Mouse (Mus musculus) small intestine, adult 2 months (tissue): ENCODE measurements around the gene 2300003K06Rik.
"Not testable (repeated sequence)": the region's sequence is repeated elsewhere in the genome, so short reads cannot be mapped to it uniquely, and the experiment has no call there.

Experiments
- CTCF ChIP-seq: fragments of 200-500 bp; IDR thresholded peaks from 2 replicates; pipeline ENCODE4 v1.5.1; 2012; ENCODE audit warnings: low read depth, mild to moderate bottlenecking, control low read depth, inconsistent platforms, low read length, moderate library complexity, mixed read lengths; ENCODE audit not compliant: insufficient replicate concordance, insufficient read length; ENCODE audit errors: extremely low read depth
- POLR2A ChIP-seq: fragments of 200-500 bp; IDR thresholded peaks from 2 replicates; pipeline ENCODE4 v1.6.1; 2012; ENCODE audit warnings: low read depth, mild to moderate bottlenecking, control low read depth, inconsistent platforms, low read length, moderate library complexity

DNA sequence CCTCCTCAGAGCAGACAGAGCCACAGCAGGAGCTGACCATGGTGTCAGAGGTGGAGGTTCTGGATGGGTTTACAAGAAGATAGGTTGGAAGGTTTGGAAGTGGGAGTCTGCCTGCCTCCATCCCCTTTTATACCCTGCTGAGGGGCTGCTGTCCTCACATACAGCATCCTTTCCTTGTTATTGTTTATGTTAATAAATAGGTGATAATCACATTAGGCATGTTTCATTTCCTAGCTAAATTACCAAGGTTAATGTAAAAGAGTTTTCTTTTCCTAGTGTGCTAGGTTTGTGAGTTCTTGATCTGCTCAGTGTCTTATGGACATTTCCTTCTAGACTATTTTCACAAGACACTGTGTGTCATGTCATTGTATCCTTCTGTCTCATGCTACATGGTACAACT lies 28.1 kb downstream of the 2300003K06Rik start, which contains the start of gene Krtap4-13:
- not testable (repeated sequence) for TF ChIP-seq POLR2A, CTCF
